17 mouse cellular contexts compared by ENCODE assay signal in the genomic region with DNA sequence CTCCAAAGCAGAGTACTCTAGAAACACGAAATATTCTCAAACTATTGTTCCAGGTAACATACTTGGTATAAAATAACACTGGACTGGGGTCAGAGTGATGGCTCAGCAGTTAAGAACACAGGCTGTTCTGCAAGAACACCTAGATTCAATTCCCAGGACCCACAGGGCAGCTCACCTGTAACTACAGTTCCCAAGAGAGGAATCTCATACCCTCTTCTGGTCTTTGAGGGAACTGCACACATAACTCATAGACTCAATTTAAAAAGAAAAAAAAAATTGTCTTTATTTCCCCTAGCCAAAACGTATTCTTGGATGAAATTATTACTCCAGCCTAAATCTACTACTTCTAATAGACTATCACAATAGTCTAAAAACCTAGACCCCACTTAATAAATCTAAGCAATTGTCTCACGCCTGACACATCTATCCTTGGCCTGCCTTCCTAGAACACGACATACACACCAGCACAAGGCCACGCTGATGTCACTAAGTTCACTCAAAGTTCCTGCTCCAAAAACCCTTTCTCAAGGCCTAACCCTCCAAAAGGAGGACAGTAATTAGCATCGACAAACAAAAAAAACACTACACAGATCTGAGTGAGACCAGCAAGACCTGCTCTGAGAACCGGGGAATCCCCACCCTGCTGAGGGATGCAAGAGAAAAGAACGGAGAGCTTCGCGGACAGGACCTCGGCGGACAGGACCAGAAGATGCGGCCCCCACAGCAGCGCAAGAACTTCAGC.
DNase-seq lines count a peak whose midpoint lies in the region; ATAC-seq and TF ChIP-seq lines count a peak whose summit lies in the region.
"Had no signal": no experiment of that assay in that cellular context is flagged by ENCODE, and none has a peak within 500 bp of the region (broad histone marks: within the 10 kb centered on the region; RNA-seq: fewer than 3 reads in every experiment).

No protein-coding gene starts in this region.

- 92% methylated on average over 14 of the region's 14 CpGs for WGBS in heart, postnatal 0 days
- 92% methylated on average over 14 of the region's 14 CpGs for WGBS in lung, embryonic 14.5 days

- no peak overlapping the region for H3K4me3 ChIP-seq in heart, postnatal 0 days (ENCODE audit: low read depth, low read length)
- H3K4me3 ChIP-seq in lung, embryonic 14.5 days (ENCODE audit: low read depth, low read length): no peak overlapping the region
- H3K4me3 ChIP-seq in cortical plate, adult 2 months (ENCODE audit: insufficient read depth, low read length): no peak overlapping the region
- H3K4me3 ChIP-seq: erythroblast, embryonic 14.5 days; heart, embryonic 10.5 days; hindbrain, embryonic 10.5 days; limb, embryonic 12.5 days; neural tube, embryonic 15.5 days had no signal

- peaks cover 7% of the 10 kb centered on the region; the same call in 1 of the 2 replicates for H3K4me1 ChIP-seq in heart, postnatal 0 days (ENCODE audit: control insufficient read depth, insufficient read depth)
- H3K4me1 ChIP-seq in lung, embryonic 14.5 days (ENCODE audit: insufficient read depth): no peaks in the 10 kb centered on the region
- H3K4me1 ChIP-seq in cortical plate, adult 2 months (ENCODE audit: control insufficient read depth, insufficient read depth, low read length): no peaks in the 10 kb centered on the region
- H3K4me1 ChIP-seq: hindbrain, embryonic 10.5 days; limb, embryonic 12.5 days; neural tube, embryonic 15.5 days had no signal

- DNase-seq in CD4-positive, CD25-positive, alpha-beta regulatory T cell, adult 2 months (ENCODE audit: low read depth, low spot score): peak; percentile 37
- no peak for DNase-seq in heart, postnatal 0 days (ENCODE audit: low spot score)
- no peak for DNase-seq in heart, postnatal 25 days (ENCODE audit: low spot score)
- DNase-seq in lung, embryonic 14.5 days: peak; percentile 46
- no peak for DNase-seq in lung, postnatal 4 days
- DNase-seq in layer of hippocampus, adult 9-10 months (ENCODE audit: low spot score): no peak
- DNase-seq: cerebellum, adult 11-12 months; lung, postnatal 10 days had no signal

- no peak overlapping the region for H3K9ac ChIP-seq in heart, postnatal 0 days (replicated peaks; ENCODE audit: low read depth, low read length)
- H3K9ac ChIP-seq in lung, embryonic 14.5 days: no peak overlapping the region
- H3K9ac ChIP-seq: limb, embryonic 12.5 days; neural tube, embryonic 15.5 days had no signal

- intact Hi-C loops in heart, postnatal 25 days (cut with DNase I): no loop called here

- H3K9me3 ChIP-seq in heart, postnatal 0 days (replicated peaks; ENCODE audit: control insufficient read depth, low read length): no peaks in the 10 kb centered on the region
- no peaks in the 10 kb centered on the region for H3K9me3 ChIP-seq in lung, embryonic 14.5 days (ENCODE audit: low read depth, low read length)
- H3K9me3 ChIP-seq: G1E; heart, embryonic 10.5 days; hindbrain, embryonic 10.5 days; limb, embryonic 12.5 days; neural tube, embryonic 15.5 days had no signal

- no peak overlapping the region for H3K4me2 ChIP-seq in heart, postnatal 0 days (ENCODE audit: low read depth, low read length)
- no peak overlapping the region for H3K4me2 ChIP-seq in lung, embryonic 14.5 days
- H3K4me2 ChIP-seq: limb, embryonic 12.5 days; neural tube, embryonic 15.5 days had no signal

- no peaks in the 10 kb centered on the region for H3K27me3 ChIP-seq in heart, postnatal 0 days (ENCODE audit: control insufficient read depth, insufficient read depth, low read length)
- no peaks in the 10 kb centered on the region for H3K27me3 ChIP-seq in lung, embryonic 14.5 days (ENCODE audit: insufficient read depth, low read length)
- H3K27me3 ChIP-seq: limb, embryonic 12.5 days; neural tube, embryonic 15.5 days had no signal

- no peak overlapping the region for H3K27ac ChIP-seq in heart, postnatal 0 days (ENCODE audit: low read depth)
- no peak overlapping the region for H3K27ac ChIP-seq in lung, embryonic 14.5 days (ENCODE audit: low read depth)
- H3K27ac ChIP-seq in cortical plate, adult 2 months (ENCODE audit: insufficient read depth, low read length): no peak overlapping the region
- H3K27ac ChIP-seq: heart, embryonic 10.5 days; hindbrain, embryonic 10.5 days; limb, embryonic 12.5 days; neural tube, embryonic 15.5 days had no signal

- no peak for TF ChIP-seq EP300 in heart, postnatal 0 days (IDR thresholded peaks at IDR 0.05; ENCODE audit: low read depth)

- peak; percentile 30 for TF ChIP-seq CTCF in heart, postnatal 0 days (IDR thresholded peaks at IDR 0.05; ENCODE audit: low read depth)
- peak; percentile 35 for TF ChIP-seq CTCF in lung, embryonic 14.5 days (IDR thresholded peaks at IDR 0.05; ENCODE audit: low read depth)
- TF ChIP-seq CTCF in cortical plate, adult 2 months (IDR thresholded peaks at IDR 0.05; ENCODE audit: extremely low read depth, insufficient read depth, low read length): peak; percentile 11; the same call in 1 of the 2 replicates

- ATAC-seq in CD4-positive, CD25-positive, alpha-beta regulatory T cell, adult 4 months: no peak
- no peak for ATAC-seq in heart, postnatal 0 days (ENCODE audit: insufficient read depth, low read depth)
- no peak for ATAC-seq in lung, embryonic 14.5 days (ENCODE audit: insufficient read depth)
- ATAC-seq: activated CD4-positive, CD25-positive, alpha-beta regulatory T cell, adult 4 months had no signal

- H3K36me3 ChIP-seq in heart, postnatal 0 days (replicated peaks; ENCODE audit: control insufficient read depth, insufficient read depth, low read length): peaks cover 76% of the 10 kb centered on the region
- peaks cover 80% of the 10 kb centered on the region for H3K36me3 ChIP-seq in lung, embryonic 14.5 days (ENCODE audit: insufficient read depth)

- no peak for TF ChIP-seq POLR2A in cortical plate, adult 2 months (IDR thresholded peaks at IDR 0.05; ENCODE audit: extremely low read depth, insufficient read depth, low read length)

Comparison
In these comparisons a context has a peak if more than half of its experiments do, and no peak if none do; other contexts are left out.
1. DNase-seq: peak in CD4-positive, CD25-positive, alpha-beta regulatory T cell, adult 2 months (single experiment) and lung, embryonic 14.5 days (single experiment); none in heart, postnatal 0 days (single experiment), heart, postnatal 25 days (single experiment), lung, postnatal 4 days (0 of 2) and layer of hippocampus, adult 9-10 months (single experiment).
2. Peak in every context shown above with its lines, with median percentiles within 50 percentile points of each other: CTCF ChIP-seq.